Mouse (Mus musculus) cerebellum, adult 2 months (tissue): ENCODE data around the gene Nt5c2.

Source experiments
- CTCF ChIP-seq: fragments of 200-500 bp; IDR thresholded peaks from 2 replicates; pipeline ENCODE4 v1.5.1; 2011; ENCODE audit warnings: low read depth, mild to moderate bottlenecking, control low read depth, low read length, moderate library complexity, borderline replicate concordance; ENCODE audit not compliant: insufficient read depth
- POLR2A ChIP-seq: fragments of 200-500 bp; IDR thresholded peaks from 2 replicates; pipeline ENCODE4 v1.6.1; 2011; ENCODE audit warnings: low read length, control low read depth, borderline replicate concordance; ENCODE audit not compliant: insufficient read depth

GRCm38 (mm10) chr19:46905383-46905782 lies 109.6 kb downstream of the Nt5c2 start:
- TF ChIP-seq POLR2A (no peak), CTCF (no peak)
